Mouse (Mus musculus): ENCODE data around the gene Defa33.
"Not testable (repeated sequence)": the region's sequence is repeated elsewhere in the genome, so short reads cannot be mapped to it uniquely, and the experiment has no call there.

The Defa33 gene

GRCm38 (mm10) chr8:21391511-21391910 is at the start of gene Defa33:
Gene Defa33 (plus strand): TSS chr8:21391811.
- not testable (repeated sequence) for DNase-seq

DNA sequence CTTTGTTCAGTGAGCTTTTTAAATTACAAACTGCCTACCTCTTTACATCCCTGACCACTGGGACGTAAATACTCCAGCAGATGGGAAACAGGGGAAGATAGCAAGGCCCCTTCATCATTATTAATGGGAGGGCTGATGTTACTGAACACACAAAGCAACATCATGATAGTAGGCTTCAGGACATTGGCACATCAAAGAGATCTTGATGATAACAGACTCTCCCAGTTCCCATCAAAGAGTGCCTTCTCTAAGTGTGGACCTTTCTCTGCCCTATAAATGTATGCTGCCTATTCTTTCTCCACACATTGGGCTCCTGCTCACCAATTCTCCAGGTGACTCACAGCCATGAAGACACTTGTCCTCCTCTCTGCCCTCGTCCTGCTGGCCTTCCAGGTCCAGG is 13.4 kb upstream of the Defa33 start, which contains the start of gene Defa2:
Defa2 (plus strand) TSS at position 301 of the 400 bp plus-strand sequence.
- not testable (repeated sequence) for DNase-seq

- not testable (repeated sequence) for DNase-seq
These were observed 35.5 kb downstream of the Defa33 start, which contains the start of gene Defa36 for GRCm38 (mm10) chr8:21427111-21427510. Gene Defa36 (plus strand): TSS chr8:21427411.
